Mouse (Mus musculus): ENCODE results near the gene Cyp11a1. TPM values are rescaled to one million over a fixed set of nuclear protein-coding genes. Genes with fewer than 3 reads are reported as not detected.

Cyp11a1 gene
- polyA plus RNA-seq, 1 experiment: 8.3 TPM

DNA sequence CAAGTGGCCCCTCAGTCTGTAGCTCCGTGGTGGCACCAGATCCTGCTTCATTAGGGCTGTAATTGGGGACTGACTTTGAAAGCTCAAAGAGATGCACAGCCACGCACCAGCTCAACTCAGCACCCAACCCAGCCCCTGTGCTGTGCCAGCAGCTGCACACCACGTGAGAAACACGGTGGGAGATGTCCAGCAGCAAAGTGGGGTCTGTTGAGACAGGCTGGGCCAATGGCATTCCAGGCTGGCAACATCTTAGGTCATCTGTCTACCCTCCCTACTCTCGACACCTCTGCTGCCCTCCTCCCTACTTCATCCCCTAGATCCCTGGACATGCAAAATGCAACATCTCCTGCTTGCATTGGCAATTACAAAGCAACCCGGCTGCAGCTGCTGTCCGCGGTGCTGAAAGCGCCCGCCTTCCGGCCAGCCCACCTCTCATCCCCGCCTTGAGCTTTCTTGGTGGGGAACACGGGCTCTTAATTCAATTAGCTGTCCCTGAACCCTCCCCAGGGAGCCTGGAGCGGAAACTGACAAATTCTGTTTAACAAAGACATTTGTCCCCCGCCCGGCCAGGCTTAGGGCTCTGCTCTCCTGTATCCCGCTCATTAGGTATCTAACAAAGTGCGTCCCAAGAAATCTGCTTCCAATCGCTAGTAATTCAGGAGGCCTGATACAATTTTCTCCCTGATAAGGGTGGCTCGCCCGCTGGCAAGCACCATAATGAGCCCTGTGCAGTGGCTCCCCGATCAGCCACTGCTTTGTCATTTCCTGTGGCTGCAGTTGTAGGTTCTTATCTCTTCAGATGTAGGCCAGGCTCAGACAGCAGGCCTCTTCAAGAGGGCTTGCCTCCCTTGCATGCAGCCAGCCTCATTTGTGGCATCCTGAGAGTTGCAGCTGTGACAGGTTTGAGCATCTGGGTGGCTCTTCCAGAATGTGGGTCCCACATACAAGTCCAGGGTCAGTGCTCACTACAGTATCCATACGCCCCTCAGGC is 54.8 kb downstream of the Cyp11a1 start:
- Histone ChIP-seq H3K27ac (ENCODE audit: insufficient read depth, low read length) (no peak overlapping the region), H3K4me3 (ENCODE audit: insufficient read depth, low read length) (no peak overlapping the region), H3K4me1 (ENCODE audit: control insufficient read depth, insufficient read depth, low read length) (peaks cover 4% of the 10 kb centered on the region)
- no peak for TF ChIP-seq CTCF (IDR thresholded peaks at IDR 0.05; ENCODE audit: extremely low read depth, insufficient read depth, low read length)
- no peak for TF ChIP-seq POLR2A (IDR thresholded peaks at IDR 0.05; ENCODE audit: extremely low read depth, insufficient read depth, low read length)

DNA sequence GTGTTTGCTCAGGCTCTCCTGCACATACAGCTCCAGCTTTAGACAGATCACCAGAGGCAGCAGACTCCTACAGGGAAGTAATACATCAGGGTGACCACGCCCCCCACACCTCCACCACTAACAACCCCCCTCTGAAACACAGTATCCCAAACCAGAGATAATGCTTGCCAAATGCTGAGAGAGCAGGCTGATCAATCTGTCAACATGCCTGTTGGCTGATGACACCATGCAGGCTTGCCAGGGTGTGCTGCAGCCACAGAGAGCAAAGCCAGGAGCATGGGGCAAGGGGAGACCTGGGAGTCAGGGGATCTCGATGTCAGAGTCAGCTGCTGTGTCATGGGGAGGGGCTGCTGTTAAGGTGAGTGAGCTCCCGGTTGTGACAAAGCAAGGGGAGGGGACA is 57.3 kb downstream of the Cyp11a1 start, which contains the start of gene Stra6:
Gene Stra6 (plus strand): TSS at position 258 of the 400 bp plus-strand sequence.
- Histone ChIP-seq H3K4me1 (ENCODE audit: control insufficient read depth, insufficient read depth, low read length) (peaks cover 12% of the 10 kb centered on the region), H3K27ac (ENCODE audit: insufficient read depth, low read length) (no peak within 1 kb of the TSS), H3K4me3 (ENCODE audit: insufficient read depth, low read length) (no peak within 1 kb of the TSS)
- no peak for TF ChIP-seq POLR2A (IDR thresholded peaks at IDR 0.05; ENCODE audit: extremely low read depth, insufficient read depth, low read length)
- TF ChIP-seq CTCF (IDR thresholded peaks at IDR 0.05; ENCODE audit: extremely low read depth, insufficient read depth, low read length): no peak

DNA sequence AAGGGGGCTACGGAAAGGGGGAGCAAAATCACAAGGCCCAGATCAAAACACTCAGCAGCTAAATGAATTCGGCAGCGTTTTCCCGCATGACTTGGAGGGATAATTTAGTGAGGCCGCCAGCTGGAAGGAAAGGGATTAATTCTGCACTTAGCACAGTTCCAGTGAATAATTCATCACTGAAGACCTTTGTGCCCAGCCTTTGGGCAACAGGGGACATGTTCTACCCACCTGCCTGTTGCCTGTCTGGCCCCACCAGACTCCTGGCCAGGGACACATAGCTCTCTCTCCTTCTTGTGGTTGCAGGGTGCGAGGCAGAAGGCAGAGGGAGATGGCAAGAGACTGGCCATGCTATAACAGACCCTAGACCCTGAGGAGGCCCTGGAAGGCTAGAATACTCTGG is 59.3 kb downstream of the Cyp11a1 start:
- TF ChIP-seq CTCF (IDR thresholded peaks at IDR 0.05; ENCODE audit: extremely low read depth, insufficient read depth, low read length) (no peak), POLR2A (IDR thresholded peaks at IDR 0.05; ENCODE audit: extremely low read depth, insufficient read depth, low read length) (no peak)
- Histone ChIP-seq H3K4me3 (ENCODE audit: insufficient read depth, low read length) (no peak overlapping the region), H3K4me1 (ENCODE audit: control insufficient read depth, insufficient read depth, low read length) (peaks cover 12% of the 10 kb centered on the region), H3K27ac (ENCODE audit: insufficient read depth, low read length) (peak overlapping the region; percentile 51; the same call in 1 of the 2 replicates)

DNA sequence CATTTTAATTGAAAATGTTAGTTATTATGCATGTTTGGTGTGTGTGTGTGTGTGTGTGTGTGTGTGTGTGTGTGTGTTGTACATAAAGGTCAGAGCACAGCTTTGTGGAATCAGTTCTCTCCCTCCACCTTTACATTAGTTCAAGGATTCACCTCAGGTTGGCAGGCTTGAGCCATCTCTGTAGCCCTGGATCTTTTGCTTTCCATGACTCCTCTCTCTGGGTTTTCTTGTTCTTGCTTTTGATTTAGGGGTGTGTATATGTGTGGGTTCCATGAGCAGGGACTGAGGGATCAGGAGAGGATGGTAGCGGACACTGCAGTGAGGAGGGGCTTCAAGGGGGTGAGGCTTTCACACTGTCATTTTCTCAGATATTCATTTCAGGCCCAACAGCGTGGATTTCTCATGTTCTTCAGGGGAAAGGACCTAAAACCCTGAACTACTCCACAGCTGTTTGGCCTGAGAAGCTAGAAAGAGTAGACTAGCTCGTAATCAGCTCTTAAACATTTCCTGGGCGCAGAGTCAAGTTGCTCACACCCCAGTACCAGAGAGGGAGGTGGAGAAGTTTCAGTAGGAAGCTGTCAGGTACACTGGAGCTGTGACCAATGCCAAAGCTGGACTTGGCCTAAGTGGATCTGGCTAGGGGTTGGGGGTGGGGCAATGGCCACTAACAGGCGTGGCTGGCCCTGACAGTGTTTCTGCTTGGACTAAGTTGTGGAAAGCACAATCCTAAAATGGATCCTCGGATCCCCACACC is 59.9 kb downstream of the Cyp11a1 start:
- peak overlapping the region; percentile 73 for H3K27ac ChIP-seq (ENCODE audit: insufficient read depth, low read length)
- H3K4me3 ChIP-seq (ENCODE audit: insufficient read depth, low read length): no peak overlapping the region
- TF ChIP-seq CTCF (IDR thresholded peaks at IDR 0.05; ENCODE audit: extremely low read depth, insufficient read depth, low read length): peak; percentile 49
- TF ChIP-seq POLR2A (IDR thresholded peaks at IDR 0.05; ENCODE audit: extremely low read depth, insufficient read depth, low read length): no peak
- H3K4me1 ChIP-seq (ENCODE audit: control insufficient read depth, insufficient read depth, low read length): peaks cover 11% of the 10 kb centered on the region

DNA sequence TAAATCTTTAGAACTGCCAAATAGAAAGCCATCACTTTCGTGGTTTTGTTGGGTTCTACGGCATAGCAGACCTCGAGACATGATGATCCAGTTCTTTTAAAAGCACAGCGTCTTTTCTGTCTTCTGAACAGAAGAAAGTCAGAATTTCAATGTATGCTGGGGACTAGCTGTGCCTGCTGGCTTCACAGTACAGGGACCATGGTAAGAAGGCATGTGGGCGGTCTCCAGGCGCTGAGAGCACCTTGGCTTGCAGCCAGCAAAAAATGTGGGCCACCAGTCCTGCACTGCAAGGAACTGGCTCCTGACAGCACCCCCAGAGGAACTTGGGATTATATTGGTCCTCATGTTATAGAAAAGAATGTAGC is 60.5 kb downstream of the Cyp11a1 start:
- no peak overlapping the region for H3K4me3 ChIP-seq (ENCODE audit: insufficient read depth, low read length)
- peaks cover 11% of the 10 kb centered on the region for H3K4me1 ChIP-seq (ENCODE audit: control insufficient read depth, insufficient read depth, low read length)
- no peak for TF ChIP-seq CTCF (IDR thresholded peaks at IDR 0.05; ENCODE audit: extremely low read depth, insufficient read depth, low read length)
- no peak for TF ChIP-seq POLR2A (IDR thresholded peaks at IDR 0.05; ENCODE audit: extremely low read depth, insufficient read depth, low read length)
- peak overlapping the region; percentile 73 for H3K27ac ChIP-seq (ENCODE audit: insufficient read depth, low read length)

DNA sequence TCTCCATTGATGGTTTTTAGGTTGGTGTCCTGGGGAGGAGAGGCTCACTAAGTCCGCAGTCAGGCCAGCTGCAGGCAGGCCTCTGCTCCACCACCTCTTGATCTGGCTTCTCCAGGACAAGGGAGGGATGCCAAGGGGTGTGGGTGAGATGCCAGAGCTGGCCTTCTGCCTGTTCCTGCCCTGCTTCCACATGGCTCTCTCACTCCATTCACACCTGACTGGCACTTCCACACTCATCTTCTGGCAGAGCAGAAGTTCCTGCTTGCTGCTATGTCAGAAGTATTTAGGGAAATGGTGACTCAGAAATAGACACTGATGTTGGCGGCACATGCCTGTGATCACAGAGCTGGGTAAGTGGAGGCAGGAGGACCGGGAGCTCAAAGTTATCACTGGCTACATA is 61.3 kb downstream of the Cyp11a1 start:
- Histone ChIP-seq H3K4me1 (ENCODE audit: control insufficient read depth, insufficient read depth, low read length) (peaks cover 11% of the 10 kb centered on the region), H3K4me3 (ENCODE audit: insufficient read depth, low read length) (no peak overlapping the region), H3K27ac (ENCODE audit: insufficient read depth, low read length) (peak overlapping the region; percentile 60)
- TF ChIP-seq POLR2A (IDR thresholded peaks at IDR 0.05; ENCODE audit: extremely low read depth, insufficient read depth, low read length): no peak
- no peak for TF ChIP-seq CTCF (IDR thresholded peaks at IDR 0.05; ENCODE audit: extremely low read depth, insufficient read depth, low read length)

DNA sequence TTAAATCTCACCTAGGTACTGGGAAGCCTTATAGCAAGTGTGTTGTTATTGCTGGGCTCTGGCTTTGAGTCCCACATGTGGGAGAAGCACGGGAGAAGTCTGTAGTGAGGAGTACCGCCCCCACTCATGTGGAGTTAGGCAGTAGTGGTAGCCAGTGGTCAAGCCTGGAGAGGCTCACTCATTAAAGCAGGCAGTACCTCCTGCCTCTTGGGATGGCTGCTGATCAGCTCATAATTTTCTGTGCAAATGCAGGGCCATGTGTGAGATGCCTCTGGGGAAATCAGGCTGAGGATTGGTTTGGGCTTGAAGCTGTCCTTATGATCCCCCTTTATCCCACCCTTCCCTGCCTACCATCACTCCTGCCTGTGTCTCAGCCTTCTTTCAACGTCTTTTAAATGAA is 68.3 kb downstream of the Cyp11a1 start:
- H3K4me1 ChIP-seq (ENCODE audit: control insufficient read depth, insufficient read depth, low read length): no peaks in the 10 kb centered on the region; the same call in 1 of the 2 replicates
- TF ChIP-seq POLR2A (IDR thresholded peaks at IDR 0.05; ENCODE audit: extremely low read depth, insufficient read depth, low read length) (no peak), CTCF (IDR thresholded peaks at IDR 0.05; ENCODE audit: extremely low read depth, insufficient read depth, low read length) (no peak)
- no peak overlapping the region for H3K4me3 ChIP-seq (ENCODE audit: insufficient read depth, low read length)
- no peak overlapping the region for H3K27ac ChIP-seq (ENCODE audit: insufficient read depth, low read length)

Other genes starting within 250 kb of the Cyp11a1 start
- gene Clk3, start 240.6 kb upstream of the Cyp11a1 start, polyA plus RNA-seq (2012; rRNA removed): 160 and 166 TPM in 2 replicates
- gene Arid3b, start 169.6 kb upstream of the Cyp11a1 start, polyA plus RNA-seq (2012; rRNA removed): 7.7 and 8.5 TPM in 2 replicates
- 144 and 145 TPM in 2 replicates for gene Ubl7, start 95.4 kb upstream of the Cyp11a1 start, polyA plus RNA-seq (2012; rRNA removed)
- 147 and 154 TPM in 2 replicates for gene Sema7a, start 66.3 kb upstream of the Cyp11a1 start, polyA plus RNA-seq (2012; rRNA removed)
- gene Stra6, start 57.4 kb downstream of the Cyp11a1 start, polyA plus RNA-seq (2012; rRNA removed): 6.8 and 9.9 TPM in 2 replicates
- gene Ccdc33, start 112.4 kb downstream of the Cyp11a1 start, polyA plus RNA-seq (2012; rRNA removed): 1.5 and 1.7 TPM in 2 replicates
- gene Islr, start 197.9 kb downstream of the Cyp11a1 start, polyA plus RNA-seq (2012; rRNA removed): 27.4 and 34.0 TPM in 2 replicates
- gene Islr2, start 197.9 kb downstream of the Cyp11a1 start, polyA plus RNA-seq (2012; rRNA removed): 28.3 TPM in 2 replicates
- 10.4 and 11.0 TPM in 2 replicates for gene Pml, start 243.4 kb downstream of the Cyp11a1 start, polyA plus RNA-seq (2012; rRNA removed)
- 123 and 124 TPM in 2 replicates for gene Stoml1, start 246.8 kb downstream of the Cyp11a1 start, polyA plus RNA-seq (2012; rRNA removed)